Mouse (Mus musculus) stomach, postnatal 0 days (tissue): ENCODE data around the gene Zcchc24. TPM values are rescaled to one million over a fixed set of nuclear protein-coding genes. Genes with fewer than 3 reads are reported as not detected.

Experiments used
- ATAC-seq: fragments of 200-750 bp; cut with Nextera tagmentation; 2 replicates; pipeline ENCODE4 v1.8.0; 2017; ENCODE audit not compliant: low FRiP score, low TSS enrichment
- DNase-seq: peaks from one replicate; pipeline ENCODE4 v3.0.0-alpha.2; 2016; ENCODE audit warnings: low spot score
- H3K27ac ChIP-seq: fragments of 300-500 bp; sonication (generic); replicated peaks from 2 replicates; pipeline ENCODE4 v1.5.1; 2014; ENCODE audit warnings: mild to moderate bottlenecking, control low read depth
- H3K27me3 ChIP-seq: fragments of 300-500 bp; sonication (generic); 2 replicates; pipeline ENCODE4 v1.6.1; 2014; ENCODE audit warnings: low read length; ENCODE audit not compliant: control insufficient read depth, insufficient read depth
- H3K36me3 ChIP-seq: fragments of 300-500 bp; sonication (generic); 2 replicates; pipeline ENCODE4 v1.6.1; 2014; ENCODE audit warnings: low read length, mixed read lengths; ENCODE audit not compliant: control insufficient read depth, insufficient read depth
- H3K4me1 ChIP-seq: fragments of 300-500 bp; sonication (generic); replicated peaks from 2 replicates; pipeline ENCODE4 v1.6.1; 2014; ENCODE audit warnings: antibody characterized with exemption; ENCODE audit not compliant: control insufficient read depth, insufficient read depth
- H3K4me2 ChIP-seq: fragments of 300-500 bp; sonication (generic); replicated peaks from 2 replicates; pipeline ENCODE4 v1.6.1; 2014; ENCODE audit warnings: low read depth, mild to moderate bottlenecking, control low read depth, moderate library complexity
- H3K4me3 ChIP-seq: fragments of 300-500 bp; sonication (generic); 2 replicates; pipeline ENCODE4 v1.5.1; 2014; ENCODE audit warnings: low read depth, low read length, control low read depth
- H3K9ac ChIP-seq: fragments of 300-500 bp; sonication (generic); 2 replicates; pipeline ENCODE4 v1.6.1; 2014; ENCODE audit warnings: mild to moderate bottlenecking, low read length, control low read depth, mixed read lengths
- H3K9me3 ChIP-seq: fragments of 300-500 bp; sonication (generic); 2 replicates; pipeline ENCODE4 v1.6.1; 2016; ENCODE audit warnings: low read length; ENCODE audit not compliant: control insufficient read depth
- CTCF ChIP-seq: IDR thresholded peaks from 2 replicates; pipeline ENCODE4 v1.5.1; 2016; ENCODE audit warnings: antibody characterized with exemption, low read depth, mild to moderate bottlenecking, moderate library complexity
- EP300 ChIP-seq: optimal IDR thresholded peaks from 2 replicates; pipeline ENCODE3; 2016; ENCODE audit warnings: antibody characterized with exemption
- WGBS: fragments of 180-500 bp; shearing (Covaris S2); extraction: QIAGEN DNeasy Blood & Tissue Kit; methylation state at CpG from one replicate; pipeline ENCODE4 v1.1.7; 2014; 5-methylcytosine and 5-hydroxymethylcytosine counted together
- polyA plus RNA-seq: library from polyadenylated mRNA; unstranded; fragments of >200 nt; fragmentation: Nextera tagmentation; extraction: Ambion mirVana; gene quantifications from 2 replicates; pipeline ENCODE4 v1.2.1, GENCODE M21; 2015

Zcchc24 gene
- polyA plus RNA-seq, 1 experiment from 2014 or later = 11.3 TPM

- no peak overlapping the region for H3K4me2 ChIP-seq
- 55% methylated on average over 11 of the region's 11 CpGs for WGBS
- ATAC-seq = peak; percentile 92
- H3K27me3 ChIP-seq = no peaks in the 10 kb centered on the region
- H3K4me3 ChIP-seq = no peak overlapping the region
- TF ChIP-seq EP300 (no peak), CTCF (peak; percentile 54; the same call in 1 of the 2 replicates)
- peaks cover 9% of the 10 kb centered on the region for H3K4me1 ChIP-seq
- no peaks in the 10 kb centered on the region for H3K36me3 ChIP-seq
- peak overlapping the region; percentile 78 for H3K27ac ChIP-seq
- H3K9ac ChIP-seq = peak overlapping the region; percentile 13; the same call in 1 of the 2 replicates
- DNase-seq = peak; percentile 74
- no peaks in the 10 kb centered on the region for H3K9me3 ChIP-seq
Measured at GRCm38 (mm10) chr14:25725032-25725497, 43.8 kb downstream of the Zcchc24 start.

DNA sequence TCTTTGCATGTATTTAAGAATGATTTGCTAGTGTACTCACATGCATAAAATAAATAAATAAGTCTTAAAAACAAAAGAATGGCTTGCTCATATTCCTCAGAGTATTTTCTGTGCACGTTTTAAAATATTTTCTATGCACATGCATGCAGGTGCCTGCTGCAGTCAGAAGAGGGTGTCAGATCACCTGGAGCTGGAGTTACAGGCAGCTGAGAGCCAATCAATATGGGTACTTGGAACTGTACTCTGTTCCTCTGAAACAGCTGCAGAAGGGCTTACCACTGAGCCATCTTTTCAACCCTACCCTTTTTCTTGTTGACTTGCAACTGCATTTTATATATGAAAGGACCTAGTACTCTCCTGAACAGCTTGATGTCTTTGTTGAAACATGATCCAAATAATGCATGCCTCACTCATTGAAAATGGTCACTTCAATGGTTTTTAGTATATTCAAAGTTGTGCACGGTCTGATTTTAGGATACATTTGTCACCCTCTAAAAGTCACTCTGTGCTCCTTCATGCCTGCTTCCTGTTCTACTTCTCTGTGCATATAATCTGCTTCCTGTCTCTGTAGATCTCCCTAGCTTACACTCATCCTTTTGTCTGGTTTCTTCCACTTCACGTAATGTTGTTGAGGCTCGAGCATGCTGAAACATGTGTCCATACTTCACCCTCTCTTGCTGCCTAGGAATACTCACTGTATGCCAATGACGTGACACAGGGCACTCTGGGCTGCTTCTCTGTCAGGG, 47.7 kb downstream of the Zcchc24 start:
- H3K4me1 ChIP-seq = peaks cover 9% of the 10 kb centered on the region; the same call in 1 of the 2 replicates
- ATAC-seq = no peak

DNA sequence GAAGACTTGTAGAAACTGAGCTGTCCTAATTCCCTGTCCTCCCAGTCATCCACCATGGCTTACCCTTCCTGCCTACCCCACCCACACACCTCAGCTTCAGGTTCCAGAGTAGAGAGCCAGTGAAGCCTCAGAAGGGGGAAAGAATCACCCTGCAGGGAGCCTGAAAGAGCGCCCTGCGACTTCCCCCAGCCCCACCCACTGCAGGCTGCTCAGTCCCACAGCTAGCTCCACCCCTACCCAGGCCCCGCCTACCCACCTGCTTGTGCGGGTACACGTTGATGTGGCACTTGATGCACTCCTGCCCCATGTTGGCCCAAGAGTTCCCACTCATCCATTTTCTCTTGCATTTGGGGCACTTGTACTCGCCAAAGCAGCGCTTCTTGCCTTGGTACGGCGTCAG, 49.5 kb downstream of the Zcchc24 start:
- ATAC-seq (peak; percentile 50), DNase-seq (peak; percentile 69)
- Histone ChIP-seq H3K9ac (0 out of 2 replicates have a peak overlapping the region, but pooled peaks have one; percentile 23), H3K36me3 (no peaks in the 10 kb centered on the region; the same call in 1 of the 2 replicates), H3K27ac (peak overlapping the region; percentile 71; the same call in 1 of the 2 replicates), H3K27me3 (no peaks in the 10 kb centered on the region), H3K4me2 (no peak overlapping the region), H3K9me3 (no peaks in the 10 kb centered on the region), H3K4me1 (no peaks in the 10 kb centered on the region), H3K4me3 (no peak overlapping the region)
- WGBS = 55% methylated on average over 9 of the region's 9 CpGs
- no peak for TF ChIP-seq EP300
- no peak for TF ChIP-seq CTCF

More for the DNA sequence above, 47.7 kb downstream of the Zcchc24 start:
- 65% methylated on average over 5 of the region's 5 CpGs for WGBS
- H3K4me2 ChIP-seq = no peak overlapping the region
- no peak overlapping the region for H3K27ac ChIP-seq
- DNase-seq = no peak
- H3K9ac ChIP-seq = no peak overlapping the region
- no peak overlapping the region for H3K4me3 ChIP-seq
- H3K36me3 ChIP-seq = no peaks in the 10 kb centered on the region
- no peaks in the 10 kb centered on the region for H3K9me3 ChIP-seq
- H3K27me3 ChIP-seq = no peaks in the 10 kb centered on the region
- TF ChIP-seq EP300 (no peak), CTCF (no peak)

- Histone ChIP-seq H3K9me3 (no peaks in the 10 kb centered on the region), H3K27ac (peak overlapping the region; percentile 71), H3K4me2 (no peak overlapping the region), H3K9ac (no peak overlapping the region), H3K4me3 (no peak overlapping the region), H3K27me3 (no peaks in the 10 kb centered on the region), H3K4me1 (no peaks in the 10 kb centered on the region), H3K36me3 (no peaks in the 10 kb centered on the region; the same call in 1 of the 2 replicates)
- ATAC-seq (peak; percentile 55; the same call in 1 of the 2 replicates), DNase-seq (no peak)
- WGBS = 10% methylated on average over 2 of the region's 2 CpGs
- TF ChIP-seq EP300 = no peak
- TF ChIP-seq CTCF = no peak
Measured at GRCm38 (mm10) chr14:25718471-25718870, 50.4 kb downstream of the Zcchc24 start.

DNA sequence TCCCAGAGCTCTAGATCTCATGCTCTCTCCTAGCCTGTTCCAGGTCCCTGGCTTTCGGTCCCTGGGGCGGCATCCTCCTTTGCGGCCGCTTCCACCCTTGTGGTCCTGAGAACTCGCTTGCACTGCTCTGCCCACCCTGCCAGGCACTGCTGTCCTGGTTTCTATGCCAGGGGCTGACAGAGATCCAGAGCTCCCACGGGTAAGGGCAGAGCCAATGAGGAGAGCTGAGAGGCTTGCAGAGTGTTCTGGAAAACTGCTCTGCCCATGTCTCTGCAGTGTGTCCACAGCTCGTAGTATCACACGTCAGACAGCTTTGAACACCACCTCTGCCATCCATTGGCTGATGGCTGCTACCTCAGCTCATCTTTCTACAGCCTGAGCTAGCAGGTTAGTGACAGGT, 51.1 kb downstream of the Zcchc24 start:
- no peaks in the 10 kb centered on the region; the same call in 1 of the 2 replicates for H3K36me3 ChIP-seq
- no peaks in the 10 kb centered on the region for H3K4me1 ChIP-seq
- no peaks in the 10 kb centered on the region for H3K9me3 ChIP-seq
- H3K27ac ChIP-seq = peak overlapping the region; percentile 71
- DNase-seq (no peak), ATAC-seq (no peak)
- no peak overlapping the region for H3K9ac ChIP-seq
- TF ChIP-seq EP300 (no peak), CTCF (no peak)
- no peak overlapping the region for H3K4me3 ChIP-seq
- no peak overlapping the region for H3K4me2 ChIP-seq
- no peaks in the 10 kb centered on the region for H3K27me3 ChIP-seq
- 75% methylated on average over 8 of the region's 8 CpGs for WGBS

GRCm38 (mm10) chr14:25716528-25716927, 52.3 kb downstream of the Zcchc24 start:
- no peaks in the 10 kb centered on the region for H3K9me3 ChIP-seq
- H3K4me2 ChIP-seq = no peak overlapping the region
- H3K27ac ChIP-seq = no peak overlapping the region
- no peaks in the 10 kb centered on the region; the same call in 1 of the 2 replicates for H3K36me3 ChIP-seq
- H3K4me3 ChIP-seq = no peak overlapping the region
- H3K9ac ChIP-seq = no peak overlapping the region
- ATAC-seq (no peak), DNase-seq (no peak)
- TF ChIP-seq CTCF (no peak), EP300 (no peak)
- H3K27me3 ChIP-seq = no peaks in the 10 kb centered on the region
- 82% methylated on average over 1 of the region's 1 CpGs for WGBS
- peaks cover 4% of the 10 kb centered on the region; the same call in 1 of the 2 replicates for H3K4me1 ChIP-seq
